Mouse (Mus musculus) spleen, adult 2 months (tissue): Measurements from ENCODE around the gene Tbc1d32. TPM values are rescaled to one million over a fixed set of nuclear protein-coding genes. Genes with fewer than 3 reads are reported as not detected.

ENCODE experiments used
- DNase-seq, 2 experiments: peaks; one replicate each; pipeline versions ENCODE4 v3.0.0 to v3.0.0-alpha.2; 2012 to 2021; ENCODE audit warnings: low spot score in 2 of 2, low read depth in 1 of 2
- H3K27ac ChIP-seq: fragments of 200-500 bp; 2 replicates; pipeline ENCODE4 v1.5.1; 2012; ENCODE audit warnings: low read length, inconsistent platforms; ENCODE audit not compliant: insufficient read depth
- H3K27me3 ChIP-seq: fragments of 200-500 bp; 2 replicates; pipeline ENCODE4 v1.6.1; 2012; ENCODE audit warnings: mild to moderate bottlenecking, moderate library complexity, low read length, inconsistent platforms; ENCODE audit not compliant: control insufficient read depth, insufficient read depth
- H3K36me3 ChIP-seq: fragments of 200-500 bp; 2 replicates; pipeline ENCODE4 v1.6.1; 2012; ENCODE audit warnings: mild to moderate bottlenecking, low read length, inconsistent platforms; ENCODE audit not compliant: control insufficient read depth, insufficient read depth
- H3K4me1 ChIP-seq: fragments of 200-500 bp; 2 replicates; pipeline ENCODE4 v1.6.1; 2011; ENCODE audit warnings: inconsistent platforms; ENCODE audit not compliant: control insufficient read depth, insufficient read depth, insufficient read length
- H3K4me3 ChIP-seq: fragments of 200-500 bp; 2 replicates; pipeline ENCODE4 v1.5.1; 2011; ENCODE audit warnings: mild to moderate bottlenecking, inconsistent platforms; ENCODE audit not compliant: insufficient read depth, insufficient read length; ENCODE audit errors: extremely low read depth
- CTCF ChIP-seq: fragments of 200-500 bp; IDR thresholded peaks from 2 replicates; pipeline ENCODE4 v1.5.1; 2011; ENCODE audit warnings: mild to moderate bottlenecking, inconsistent platforms; ENCODE audit not compliant: insufficient read depth, insufficient read length, insufficient replicate concordance; ENCODE audit errors: extremely low read depth
- POLR2A ChIP-seq: fragments of 200-500 bp; IDR thresholded peaks from 2 replicates; pipeline ENCODE4 v1.6.1; 2011; ENCODE audit warnings: low read depth, low read length, inconsistent platforms
- WGBS: fragments of 180-500 bp; shearing (Covaris S2); methylation state at CpG from one replicate; pipeline ENCODE4 v1.1.7; 2018; 5-methylcytosine and 5-hydroxymethylcytosine counted together
- polyA plus RNA-seq: library from polyadenylated mRNA; depleted of rRNA; stranded (reverse); fragments of >200 nt; gene quantifications from 2 replicates; pipeline ENCODE4 v1.2.3, GENCODE M21; 2012

The Tbc1d32 gene
- polyA plus RNA-seq, 1 experiment: 0.20 TPM

DNA sequence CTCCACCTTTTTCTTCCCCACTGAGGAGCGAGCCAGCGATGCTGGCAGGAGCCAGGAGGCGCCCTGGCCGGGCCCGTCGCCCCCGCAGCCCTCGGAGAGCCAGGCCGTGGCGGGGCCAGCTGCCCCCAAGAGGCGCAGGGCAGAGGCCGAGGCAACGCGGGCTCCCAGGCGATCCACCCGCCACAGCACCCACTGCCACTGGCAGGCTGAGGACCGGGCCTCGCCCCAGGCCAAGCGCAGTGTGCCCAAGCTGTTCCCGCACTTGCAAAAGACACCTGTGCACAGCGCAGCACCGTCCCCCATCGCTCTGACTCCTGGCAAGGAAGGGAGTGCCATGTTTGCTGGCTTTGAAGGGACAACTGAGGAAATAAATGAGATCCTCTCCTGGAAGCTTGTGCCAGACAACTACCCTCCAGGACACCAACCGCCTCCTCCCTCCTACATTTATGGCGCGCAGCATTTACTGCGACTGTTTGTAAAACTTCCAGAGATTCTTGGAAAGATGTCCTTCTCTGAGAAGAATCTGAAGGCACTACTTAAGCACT lies 112.8 kb downstream of the Tbc1d32 start:
- H3K36me3 ChIP-seq: no peaks in the 10 kb centered on the region
- no peaks in the 10 kb centered on the region for H3K27me3 ChIP-seq
- DNase-seq: no peak
- H3K4me3 ChIP-seq: peak overlapping the region; percentile 62
- H3K27ac ChIP-seq: no peak overlapping the region
- H3K4me1 ChIP-seq: peaks cover 6% of the 10 kb centered on the region; the same call in 1 of the 2 replicates
- TF ChIP-seq POLR2A: no peak
- TF ChIP-seq CTCF: no peak
- WGBS: 64% methylated on average over 25 of the region's 27 CpGs

DNA sequence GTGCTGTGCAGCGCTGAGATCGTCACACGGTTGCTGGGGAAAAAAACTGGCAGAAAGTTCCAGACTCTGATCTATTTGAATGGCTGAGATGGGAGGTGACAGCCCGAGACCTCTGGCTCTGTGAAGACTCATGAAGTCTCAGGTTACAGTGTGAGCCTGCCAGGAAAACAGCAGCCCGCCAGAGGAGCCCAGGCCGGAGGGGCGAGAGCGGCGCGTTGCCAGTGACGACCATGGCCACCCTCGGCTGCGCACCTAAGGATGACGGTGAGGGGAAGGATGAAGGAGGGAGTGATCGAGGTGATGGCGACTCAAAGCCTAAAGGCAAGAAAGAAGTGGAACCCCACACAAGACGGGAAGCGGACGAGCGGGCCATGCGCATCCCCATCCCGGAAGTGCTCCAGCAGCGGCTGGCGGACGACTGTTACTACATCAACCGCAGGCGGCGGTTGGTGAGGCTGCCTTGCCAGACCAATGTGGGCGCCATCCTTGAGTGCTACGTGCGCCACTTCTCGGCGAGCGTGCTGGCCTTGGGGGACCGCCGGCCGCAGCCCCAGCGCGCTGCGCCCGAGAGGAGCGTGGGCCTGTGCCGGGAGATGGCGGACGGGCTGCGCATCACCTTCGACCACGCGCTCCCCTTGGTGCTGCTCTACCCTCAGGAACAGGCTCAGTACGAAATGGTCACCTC lies 113.4 kb downstream of the Tbc1d32 start:
- TF ChIP-seq POLR2A: no peak
- TF ChIP-seq CTCF: no peak
- 12% methylated on average over 50 of the region's 50 CpGs for WGBS
- Histone ChIP-seq H3K36me3 (no peaks in the 10 kb centered on the region), H3K4me3 (peak overlapping the region; percentile 62), H3K27ac (no peak overlapping the region), H3K27me3 (no peaks in the 10 kb centered on the region), H3K4me1 (peaks cover 6% of the 10 kb centered on the region; the same call in 1 of the 2 replicates)
- peak; percentile 12 to 41 for DNase-seq

DNA sequence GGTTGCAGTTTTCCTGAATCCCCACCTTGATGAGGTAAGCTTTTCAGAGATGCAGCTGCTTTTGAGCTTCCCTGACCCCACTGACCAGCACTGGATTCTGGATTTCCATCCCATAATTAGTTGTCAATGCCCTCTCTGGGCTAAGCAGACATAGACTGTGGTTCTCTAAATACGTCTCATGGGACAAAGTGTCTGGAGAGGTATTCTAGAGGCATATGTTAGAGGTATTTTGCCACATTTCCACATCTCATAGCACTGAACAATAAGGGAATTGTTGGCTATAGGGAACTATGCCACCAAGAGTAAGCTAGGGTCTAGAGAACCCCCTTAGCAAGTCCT lies 121.5 kb downstream of the Tbc1d32 start:
- no peak for TF ChIP-seq POLR2A
- TF ChIP-seq CTCF: no peak
- Histone ChIP-seq H3K27ac (no peak overlapping the region), H3K4me1 (no peaks in the 10 kb centered on the region), H3K36me3 (no peaks in the 10 kb centered on the region), H3K4me3 (peak overlapping the region; percentile 62), H3K27me3 (no peaks in the 10 kb centered on the region)
- no peak for DNase-seq
- WGBS: 26% methylated on average over 1 of the region's 1 CpGs

DNA sequence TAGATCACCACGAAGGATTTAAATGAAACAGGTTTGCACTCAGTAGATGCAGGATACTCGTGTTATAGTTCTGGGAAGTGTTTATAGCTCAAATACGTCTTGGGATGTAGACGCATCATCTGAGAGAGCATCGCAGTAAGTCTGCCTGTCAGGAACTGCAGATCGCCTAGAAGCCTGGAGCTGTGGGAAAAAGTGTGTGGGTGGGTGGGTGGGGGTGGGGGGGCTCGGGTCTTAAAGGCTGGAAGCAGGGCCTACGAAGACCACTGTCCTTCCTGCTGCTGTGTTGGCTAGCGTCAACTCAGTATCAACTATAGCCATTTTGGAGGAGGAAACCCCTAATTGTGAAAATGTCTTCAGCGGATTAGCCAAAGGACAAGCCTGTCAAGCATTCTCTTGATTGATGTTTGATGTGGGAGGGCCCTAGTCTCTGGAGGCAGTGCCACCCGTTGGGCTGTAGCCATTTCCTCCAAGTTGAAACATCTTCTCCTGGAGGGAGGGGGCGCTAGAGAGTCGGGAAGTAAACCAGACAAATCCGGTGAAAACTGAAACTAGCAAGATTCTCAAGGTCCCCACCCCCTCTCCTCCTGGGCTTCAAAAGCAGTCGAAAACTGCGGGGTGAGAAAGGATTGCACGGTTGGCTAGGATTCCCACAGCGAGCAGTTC lies 122.0 kb downstream of the Tbc1d32 start, which contains the start of gene Msl3l2:
Msl3l2 (plus strand) TSS at position 585 of the 663 bp plus-strand sequence.
- Histone ChIP-seq H3K4me1 (no peaks in the 10 kb centered on the region), H3K36me3 (no peaks in the 10 kb centered on the region), H3K27ac (no peak within 1 kb of the TSS), H3K4me3 (peak within 1 kb of the TSS; percentile 62), H3K27me3 (no peaks in the 10 kb centered on the region)
- WGBS: 35% methylated on average over 18 of the region's 18 CpGs
- TF ChIP-seq CTCF: peak; percentile 41; the same call in 1 of the 2 replicates
- no peak for TF ChIP-seq POLR2A
- peak; percentile 66 to 81 for DNase-seq

DNA sequence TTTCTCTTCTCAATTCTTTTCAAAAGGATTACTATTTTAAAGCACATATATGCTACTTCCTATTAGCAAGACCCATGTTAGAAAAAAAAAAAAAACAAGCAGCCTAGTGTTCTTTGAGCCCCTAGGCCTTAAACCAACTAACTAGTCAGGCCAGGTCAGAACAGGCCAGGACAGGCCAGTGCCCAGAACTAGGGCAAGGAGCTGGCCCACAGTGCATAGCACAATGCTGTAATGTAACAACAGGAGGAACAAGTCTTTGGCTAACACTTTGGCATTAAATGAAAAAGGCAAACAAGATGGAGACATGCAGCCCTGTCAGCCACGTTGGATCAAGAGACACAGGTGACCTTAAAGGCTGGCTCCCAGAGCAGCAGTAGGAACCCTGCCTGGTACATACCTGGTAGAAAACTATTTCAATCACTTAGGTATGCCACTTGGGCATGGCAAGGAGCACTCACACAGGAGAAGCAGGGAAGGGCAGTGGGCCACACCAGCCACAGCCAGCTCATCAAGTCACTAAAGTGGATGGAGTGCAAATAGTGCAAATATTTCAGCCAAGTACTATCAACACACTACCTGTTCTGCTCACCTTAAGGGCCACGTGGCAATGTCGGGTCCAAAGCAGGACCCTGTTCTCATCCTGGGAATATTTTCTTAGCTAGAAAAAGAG lies 128.7 kb downstream of the Tbc1d32 start:
- 94% methylated on average over 3 of the region's 3 CpGs for WGBS
- no peak for DNase-seq

DNA sequence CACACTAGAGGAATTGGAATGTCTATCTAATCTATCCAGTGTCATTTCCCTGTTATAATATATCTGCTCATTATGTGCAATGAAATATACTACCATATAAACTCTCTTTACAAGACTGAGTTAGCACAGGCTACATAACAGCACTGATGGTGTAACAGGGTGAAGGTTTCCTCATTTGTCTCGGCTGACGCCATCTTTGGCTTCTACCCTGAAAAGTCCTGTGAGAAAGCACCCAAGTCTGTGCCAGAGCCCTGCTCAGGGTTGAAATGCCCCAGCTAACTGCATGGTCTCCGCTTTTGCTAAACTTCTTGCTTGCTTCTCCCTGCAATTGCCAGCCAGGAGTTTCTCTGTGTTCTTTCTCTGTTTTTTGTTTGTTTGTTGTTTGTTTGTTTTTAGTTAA lies 129.4 kb downstream of the Tbc1d32 start:
- Histone ChIP-seq H3K4me3 (no peak overlapping the region), H3K27me3 (no peaks in the 10 kb centered on the region), H3K36me3 (no peaks in the 10 kb centered on the region), H3K4me1 (no peaks in the 10 kb centered on the region), H3K27ac (no peak overlapping the region)
- DNase-seq: no peak
- WGBS: 94% methylated on average over 3 of the region's 3 CpGs
- no peak for TF ChIP-seq CTCF

More for the DNA sequence above, 128.7 kb downstream of the Tbc1d32 start:
- Histone ChIP-seq H3K27ac (no peak overlapping the region), H3K27me3 (no peaks in the 10 kb centered on the region), H3K36me3 (no peaks in the 10 kb centered on the region), H3K4me3 (no peak overlapping the region), H3K4me1 (no peaks in the 10 kb centered on the region)
- no peak for TF ChIP-seq CTCF
- no peak for TF ChIP-seq POLR2A
